Mouse (Mus musculus) ES-E14 (cell line): ENCODE measurements around the gene Smc1b.

Experiments used
- CHD2 ChIP-seq: IDR thresholded peaks from 2 replicates; pipeline ENCODE4 v1.6.1; 2014; ENCODE audit warnings: mild to moderate bottlenecking, low read depth, low read length, inconsistent platforms
- HCFC1 ChIP-seq: IDR thresholded peaks from 2 replicates; pipeline ENCODE4 v1.6.1; 2012; ENCODE audit warnings: low read length, inconsistent platforms, borderline replicate concordance; ENCODE audit not compliant: insufficient read depth
- MAFK ChIP-seq: IDR thresholded peaks from 2 replicates; pipeline ENCODE4 v1.6.1; 2014; ENCODE audit warnings: mild to moderate bottlenecking, low read depth, low read length, inconsistent platforms; ENCODE audit not compliant: insufficient read depth
- ZC3H11A ChIP-seq: IDR thresholded peaks from 2 replicates; pipeline ENCODE4 v1.6.1; 2012; ENCODE audit warnings: low read depth, mild to moderate bottlenecking, inconsistent platforms, low read length, borderline replicate concordance
- ZNF384 ChIP-seq: IDR thresholded peaks from 2 replicates; pipeline ENCODE4 v1.6.1; 2012; ENCODE audit warnings: low read depth, low read length, inconsistent platforms

GRCm38 (mm10) chr15:85043116-85043515 lies 88.6 kb downstream of the Smc1b start:
- TF ChIP-seq ZNF384 (no peak), MAFK (no peak), CHD2 (no peak), HCFC1 (no peak), ZC3H11A (no peak)
